Mouse (Mus musculus): ENCODE results near the gene Otop1.

The Otop1 gene

DNA sequence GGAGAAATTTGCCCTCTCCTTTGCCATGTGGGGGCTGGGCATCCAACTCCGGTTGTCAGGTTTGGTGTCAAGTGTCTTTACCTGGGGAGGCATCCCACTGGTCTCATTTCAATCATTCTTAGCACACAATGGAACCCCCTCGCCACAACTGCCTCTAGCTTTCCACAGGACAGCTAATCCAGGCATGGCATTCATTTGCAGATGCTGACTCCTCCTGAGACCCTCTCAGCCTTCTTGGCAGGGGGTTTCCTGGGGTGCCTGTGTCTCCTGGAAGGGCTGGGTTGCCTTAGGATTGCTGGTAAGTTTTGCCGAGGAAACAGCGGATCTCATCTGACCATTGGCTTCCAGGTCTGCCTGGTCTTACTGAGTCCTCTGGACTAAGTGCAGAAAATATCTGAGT, at the start of gene Otop1:
TSS of gene Otop1 (plus strand) at position 202 of the 400 bp plus-strand sequence.
- no peak for DNase-seq (ENCODE audit: low spot score)

DNA sequence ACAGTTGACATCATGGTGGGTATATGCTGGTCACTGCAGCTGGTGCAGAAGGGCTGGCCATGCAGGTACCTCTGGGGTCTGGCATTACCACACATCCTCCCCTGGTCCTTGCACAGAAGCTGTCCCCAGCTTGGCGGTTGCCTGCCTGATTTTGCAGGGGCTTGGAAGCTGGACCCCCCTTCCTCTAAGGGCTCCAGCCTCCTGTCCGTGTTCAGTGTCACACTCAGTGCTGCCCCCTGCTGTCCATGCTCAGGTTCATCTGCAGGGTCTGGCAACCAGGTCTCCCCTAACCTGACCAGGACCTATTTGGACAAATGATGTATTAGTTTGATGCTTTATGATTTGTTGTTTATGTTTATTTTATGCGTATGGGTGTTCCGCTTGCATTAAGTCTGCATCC, 40.4 kb upstream of the Otop1 start:
- DNase-seq (ENCODE audit: low spot score) = peak; percentile 72

DNA sequence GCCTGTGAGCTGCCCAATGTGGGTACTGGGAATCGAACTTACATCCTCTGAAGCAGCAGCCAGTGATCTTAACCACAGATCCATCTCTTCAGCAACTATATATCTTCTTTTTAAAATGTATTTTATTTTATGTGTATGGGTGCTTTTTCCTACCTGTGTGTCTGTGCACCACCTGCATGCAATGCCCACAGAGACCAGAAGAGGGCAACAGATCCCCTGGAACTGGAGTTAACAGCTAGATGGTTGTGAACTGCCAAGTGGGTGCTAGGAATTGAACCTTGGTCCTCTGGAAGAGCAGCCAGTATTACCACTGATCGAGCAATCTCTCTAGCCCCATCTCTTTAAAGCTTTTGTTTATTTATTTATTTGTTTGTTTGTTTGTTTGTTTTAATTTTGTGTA, 39.1 kb upstream of the Otop1 start:
- DNase-seq (ENCODE audit: low spot score) = no peak

DNA sequence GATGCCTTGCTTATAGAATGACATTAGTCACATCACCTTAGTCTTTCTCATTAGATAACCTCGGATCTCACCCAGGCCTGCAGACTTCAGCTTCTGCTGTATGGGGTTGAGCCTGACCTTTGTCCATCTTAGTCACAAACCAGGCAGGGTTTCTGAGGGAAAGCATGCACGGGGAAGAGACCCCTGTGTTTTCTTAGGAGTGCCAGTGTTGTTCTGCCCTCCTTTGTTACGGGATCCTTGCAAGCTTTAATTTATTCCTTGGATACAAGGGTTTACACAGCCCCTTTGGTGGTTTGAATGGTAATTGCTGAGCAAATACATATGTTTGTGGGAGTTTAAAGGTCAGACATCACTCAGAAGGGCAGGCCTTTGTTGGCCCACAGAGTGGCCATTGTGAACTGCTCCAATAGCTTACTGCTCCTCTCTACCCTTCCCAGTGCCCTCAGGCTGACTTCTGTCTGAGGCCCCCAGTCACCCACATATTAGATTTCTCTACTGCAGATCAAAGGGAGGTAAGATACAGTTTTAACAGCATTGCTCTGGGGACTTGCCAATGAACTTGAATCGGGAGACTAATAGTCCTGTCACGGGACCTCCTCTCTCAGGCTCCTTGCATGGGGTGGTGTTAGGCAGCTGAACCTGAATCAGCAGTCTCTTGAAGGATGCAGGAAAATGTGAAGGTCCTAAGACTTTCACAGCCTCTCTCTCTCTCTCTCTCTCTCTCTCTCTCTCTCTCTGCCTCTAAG, 34.9 kb upstream of the Otop1 start:
- DNase-seq (ENCODE audit: low spot score) = no peak

GRCm38 (mm10) chr5:38241473-38241834, 34.3 kb upstream of the Otop1 start:
- DNase-seq (ENCODE audit: low spot score) = no peak

- no peak for DNase-seq (ENCODE audit: low spot score)
These were observed 33.8 kb upstream of the Otop1 start for GRCm38 (mm10) chr5:38241966-38242365.

- no peak for DNase-seq (ENCODE audit: low spot score)
These were observed 20.6 kb upstream of the Otop1 start for GRCm38 (mm10) chr5:38255195-38255594.

GRCm38 (mm10) chr5:38255644-38256043, 20.1 kb upstream of the Otop1 start:
- no peak for DNase-seq (ENCODE audit: low spot score)

- no peak for DNase-seq (ENCODE audit: low spot score)
These were observed 19.2 kb upstream of the Otop1 start for GRCm38 (mm10) chr5:38256551-38256950.

DNA sequence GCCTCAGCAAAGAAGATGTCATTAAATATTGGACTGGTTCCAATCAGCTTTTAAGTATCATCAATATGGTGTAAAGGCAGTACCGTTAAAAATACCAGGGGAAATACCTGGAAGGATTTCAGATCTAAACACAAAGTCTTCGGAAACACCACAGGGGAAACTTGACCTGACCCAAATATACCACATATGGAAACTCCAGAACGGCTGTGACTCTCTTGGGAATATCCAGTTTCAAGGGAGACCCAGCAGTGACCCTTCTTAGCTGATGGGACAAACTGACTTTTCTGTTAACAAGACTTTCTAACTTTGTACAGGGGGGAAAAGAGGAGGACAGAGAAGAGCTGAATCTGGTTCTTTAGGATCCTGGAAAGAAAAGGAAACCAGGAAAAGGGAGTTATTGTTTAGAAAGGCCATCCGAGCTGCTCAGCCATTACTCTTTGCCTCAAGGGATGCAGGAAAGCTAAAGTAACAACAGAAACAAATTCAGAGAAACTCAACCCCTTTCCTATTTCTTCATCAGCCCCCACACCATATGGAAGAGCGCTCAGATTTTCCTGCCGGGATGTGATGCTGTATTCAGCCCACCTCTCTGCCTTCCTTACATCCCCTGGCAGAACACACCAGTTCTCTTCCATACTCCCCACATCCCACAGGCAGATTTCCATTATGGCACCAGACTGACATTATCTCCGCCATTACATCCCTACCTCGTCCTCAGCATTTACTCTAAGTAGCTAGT, 17.6 kb upstream of the Otop1 start:
- no peak for DNase-seq (ENCODE audit: low spot score)

GRCm38 (mm10) chr5:38258773-38259146, 17.0 kb upstream of the Otop1 start:
- DNase-seq (ENCODE audit: low spot score) = no peak

- no peak for DNase-seq (ENCODE audit: low spot score)
These were observed 16.2 kb upstream of the Otop1 start for GRCm38 (mm10) chr5:38259455-38260106.

GRCm38 (mm10) chr5:38260107-38260682, 15.6 kb upstream of the Otop1 start, which contains the start of gene Tmem128:
Gene Tmem128 (plus strand): TSS chr5:38260185.
- peak; percentile 76 for DNase-seq (ENCODE audit: low spot score)

DNA sequence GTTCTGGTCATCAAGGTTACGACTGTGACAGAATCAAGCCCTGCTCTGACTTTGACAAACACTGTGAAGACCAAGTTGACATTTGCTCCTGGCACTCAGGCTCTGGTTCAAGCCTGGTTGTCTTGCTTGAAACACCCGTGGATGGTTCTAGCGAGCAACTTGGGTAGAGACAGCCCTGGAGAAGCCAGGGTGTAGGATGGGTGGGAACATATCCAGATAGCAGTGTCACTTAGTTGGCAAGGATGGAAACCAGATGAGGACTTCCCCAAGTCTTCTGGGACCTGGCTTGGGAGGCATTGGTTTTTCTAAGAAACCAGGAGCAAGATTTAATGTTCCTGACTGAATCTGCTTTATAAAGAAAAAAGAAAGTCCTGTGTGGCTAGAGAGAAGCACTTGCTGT, 4.8 kb upstream of the Otop1 start:
- no peak for DNase-seq (ENCODE audit: low spot score)

GRCm38 (mm10) chr5:38273831-38274230, 1.9 kb upstream of the Otop1 start:
- no peak for DNase-seq (ENCODE audit: low spot score)

DNA sequence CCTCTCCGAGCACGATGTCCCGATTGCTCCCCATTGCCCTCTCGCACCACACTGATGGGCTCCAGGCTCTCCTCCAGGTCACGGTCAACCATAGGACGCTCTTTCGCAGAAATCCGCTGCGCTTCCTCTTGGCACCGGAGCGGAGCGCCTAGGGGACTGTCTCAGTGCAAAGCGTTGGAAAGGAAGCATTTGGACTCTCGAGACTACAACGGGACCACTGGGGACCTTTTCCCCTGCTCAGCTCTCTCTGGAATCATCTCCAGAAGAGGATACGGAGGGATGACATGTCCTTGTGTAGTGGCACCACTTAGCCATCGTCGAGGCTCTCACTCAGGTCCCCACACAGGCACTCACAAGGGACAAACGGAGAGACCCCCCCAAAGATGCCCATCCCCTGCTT, 679 bp downstream of the Otop1 start:
- no peak for DNase-seq (ENCODE audit: low spot score)

- DNase-seq (ENCODE audit: low spot score) = peak; percentile 24
These were observed 1.5 kb downstream of the Otop1 start for GRCm38 (mm10) chr5:38277098-38277866.

DNA sequence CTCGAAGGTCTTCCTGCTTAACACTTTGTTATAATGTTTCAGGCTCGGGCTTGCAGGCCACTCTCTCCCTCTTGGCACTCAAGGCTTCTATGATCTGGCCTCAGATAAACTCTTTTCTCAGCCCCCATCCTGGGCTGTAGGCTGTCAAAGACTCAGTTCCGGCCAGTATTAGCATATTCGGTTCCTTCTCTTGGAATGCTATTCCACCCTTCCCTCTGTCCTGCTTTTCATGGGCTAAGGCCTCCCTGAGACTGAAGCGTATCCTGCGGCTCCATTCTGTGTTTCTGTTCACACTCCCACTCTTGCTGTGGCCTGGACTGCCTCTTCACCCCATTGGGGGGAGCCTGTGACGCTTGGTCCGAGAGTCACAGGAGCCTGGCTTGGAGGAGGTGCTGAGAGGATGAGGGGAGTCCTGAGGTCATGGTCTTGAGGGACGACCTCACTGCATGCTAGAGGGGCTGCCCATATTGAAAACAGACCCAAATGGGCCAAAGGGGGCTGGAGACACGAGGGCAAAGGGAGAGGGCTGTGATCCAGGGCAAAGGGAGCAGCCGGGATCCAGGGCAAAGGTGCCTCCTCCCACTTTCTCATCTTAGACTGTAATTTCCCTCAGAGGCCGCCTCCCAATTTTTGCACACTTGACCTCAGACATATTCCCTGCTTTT, 2.3 kb downstream of the Otop1 start:
- no peak for DNase-seq (ENCODE audit: low spot score)

DNA sequence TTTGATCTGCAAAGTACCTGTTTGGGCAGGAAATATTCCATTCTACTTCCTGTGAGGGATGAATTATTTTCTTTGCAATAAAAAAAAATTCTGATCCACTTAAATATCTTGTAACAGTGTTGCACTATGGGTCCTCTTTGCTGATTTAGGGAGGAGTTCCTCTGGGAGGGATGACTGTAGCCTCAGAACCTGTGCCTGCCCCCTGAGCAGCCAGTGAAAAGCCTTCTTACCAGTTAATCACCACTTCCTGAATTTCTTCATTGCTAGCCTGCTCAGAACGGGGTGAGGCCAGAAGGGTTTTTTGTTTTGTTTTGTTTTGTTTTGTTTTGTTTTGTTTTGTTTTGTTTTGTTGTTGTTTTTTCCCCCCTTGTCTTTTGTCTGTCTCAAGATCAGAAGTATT, 4.3 kb downstream of the Otop1 start:
- DNase-seq (ENCODE audit: low spot score) = no peak

DNA sequence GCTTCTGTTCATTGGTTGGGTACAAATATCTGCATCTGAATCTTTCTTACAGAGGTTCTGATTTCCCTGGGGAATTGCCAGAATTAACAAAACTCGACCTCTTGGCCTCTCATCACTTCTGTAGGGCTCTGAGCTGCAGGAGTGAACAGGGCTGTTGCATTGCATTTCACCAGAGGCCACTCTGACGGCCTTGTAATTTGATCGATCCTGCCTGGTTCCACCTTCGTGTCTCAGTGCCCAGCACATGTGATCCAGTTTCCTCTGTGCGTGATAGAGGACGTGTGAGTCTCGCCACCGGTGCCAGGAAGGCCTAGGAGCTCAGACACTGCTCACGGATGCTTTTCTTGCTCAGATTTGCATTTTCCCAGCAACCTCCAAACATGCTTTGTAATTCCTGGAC, 10.0 kb downstream of the Otop1 start:
- no peak for DNase-seq (ENCODE audit: low spot score)

GRCm38 (mm10) chr5:38288476-38288875, 12.7 kb downstream of the Otop1 start:
- no peak for DNase-seq (ENCODE audit: low spot score)

Measured in retina, embryonic 14.5 days (tissue).